Mouse (Mus musculus) megakaryocyte, embryonic 14.5 days (primary cell): ENCODE data around the gene Fcgr4.

Source experiments
- FLI1 ChIP-seq: IDR thresholded peaks from 2 replicates; pipeline ENCODE4 v1.6.1; 2012; ENCODE audit warnings: low read length, inconsistent platforms, mixed read lengths
- GATA1 ChIP-seq: IDR thresholded peaks from 3 replicates; pipeline ENCODE4 v1.6.1; 2012; ENCODE audit warnings: mixed read lengths, low read length, inconsistent platforms, borderline replicate concordance

GRCm38 (mm10) chr1:170976447-170976846, 42.3 kb upstream of the Fcgr4 start, which contains the start of gene Fcgr2b:
- TF ChIP-seq GATA1 (no peak), FLI1 (no peak)
